Mouse (Mus musculus) layer of hippocampus, postnatal 14 days (tissue): Measurements from ENCODE around the gene Etv1. TPM values are rescaled to one million over a fixed set of nuclear protein-coding genes. Genes with fewer than 3 reads are reported as not detected.

Source experiments
- DNase-seq, 2 experiments: peaks; one replicate each; pipeline ENCODE4 v3.0.0; 2021 to 2022; ENCODE audit warnings: low spot score in 2 of 2, mixed read lengths in 1 of 2
- long read RNA-seq, 2 experiments: library from polyadenylated mRNA; stranded (forward); transcript quantifications; one replicate each; pipeline ENCODE4 v2.0.0; 2021
- total RNA-seq, 2 experiments: library from RNA; stranded (reverse); gene quantifications; 2 replicates each; pipeline ENCODE4 v1.2.3; 2021

Etv1 gene
- total RNA-seq: 10 to 100 TPM; 64.2 to 74.3 TPM
- long read RNA-seq, experiment 1, full-length matches to known transcripts: 5 of 14 reads
- long read RNA-seq, experiment 1, partial matches to known transcripts: 7 of 14 reads
- long read RNA-seq, experiment 1, other reads (novel, unspliced or antisense): 2 of 14 reads
- long read RNA-seq, experiment 2, full-length matches to known transcripts: 2 of 13 reads
- long read RNA-seq, experiment 2, partial matches to known transcripts: 7 of 13 reads
- long read RNA-seq, experiment 2, other reads (novel, unspliced or antisense): 4 of 13 reads

GRCm38 (mm10) chr12:38779186-38779777 is at the start of gene Etv1:
Gene Etv1 (plus strand): TSS chr12:38779380.
- DNase-seq: peak; percentile 20 to 34

- DNase-seq: no peak
These were observed 49.5 kb upstream of the Etv1 start for GRCm38 (mm10) chr12:38729661-38730060.

GRCm38 (mm10) chr12:38730791-38731190 is 48.4 kb upstream of the Etv1 start:
- DNase-seq: no peak

- no peak for DNase-seq
These were observed 19.9 kb upstream of the Etv1 start for GRCm38 (mm10) chr12:38759322-38759721.

GRCm38 (mm10) chr12:38777316-38777715 is 1.9 kb upstream of the Etv1 start:
- no peak for DNase-seq

GRCm38 (mm10) chr12:38777957-38778298 is 1.3 kb upstream of the Etv1 start:
- no peak for DNase-seq

GRCm38 (mm10) chr12:38778299-38779075 is 693 bp upstream of the Etv1 start:
- DNase-seq: peak; percentile 79 to 88

- peak; percentile 73 to 85 for DNase-seq
These were observed 1.1 kb downstream of the Etv1 start for GRCm38 (mm10) chr12:38780006-38780954.

- peak; percentile 17 to 19 for DNase-seq
These were observed 1.8 kb downstream of the Etv1 start for GRCm38 (mm10) chr12:38780955-38781304.

- no peak for DNase-seq
These were observed 2.5 kb downstream of the Etv1 start for GRCm38 (mm10) chr12:38781686-38782085.

- DNase-seq: no peak
These were observed 4.1 kb downstream of the Etv1 start for GRCm38 (mm10) chr12:38783291-38783690.

- DNase-seq: no peak
These were observed 5.0 kb downstream of the Etv1 start for GRCm38 (mm10) chr12:38784221-38784620.

- no peak for DNase-seq
These were observed 7.4 kb downstream of the Etv1 start for GRCm38 (mm10) chr12:38786571-38786970.

GRCm38 (mm10) chr12:38787704-38788103 is 8.5 kb downstream of the Etv1 start:
- DNase-seq: no peak

- peak; percentile 20 to 26 for DNase-seq
These were observed 9.4 kb downstream of the Etv1 start for GRCm38 (mm10) chr12:38788621-38789020.

- no peak for DNase-seq
These were observed 10.7 kb downstream of the Etv1 start for GRCm38 (mm10) chr12:38789789-38790355.

GRCm38 (mm10) chr12:38793076-38793475 is 13.9 kb downstream of the Etv1 start:
- DNase-seq: no peak

- no peak for DNase-seq
These were observed 14.5 kb downstream of the Etv1 start for GRCm38 (mm10) chr12:38793697-38794096.

GRCm38 (mm10) chr12:38807031-38807430 is 27.9 kb downstream of the Etv1 start:
- no peak for DNase-seq

GRCm38 (mm10) chr12:38812392-38812791 is 33.2 kb downstream of the Etv1 start:
- DNase-seq: no peak
